Comparison of ENCODE assay signal across 18 mouse cellular contexts in genomic region chr12:29028171-29028570, GRCm38 (mm10).
"Had no signal": no experiment of that assay in that cellular context is flagged by ENCODE, and none has a peak within 500 bp of the region (broad histone marks: within the 10 kb centered on the region; RNA-seq: fewer than 3 reads in every experiment).

No protein-coding gene starts in this region.

- H3K27ac ChIP-seq: liver, embryonic 14.5 days; midbrain, embryonic 12.5 days; neural tube, embryonic 13.5 days; neural tube, embryonic 15.5 days had no signal

- H3K4me2 ChIP-seq: lung, embryonic 14.5 days; midbrain, embryonic 12.5 days; neural tube, embryonic 13.5 days; neural tube, embryonic 15.5 days had no signal

- H3K36me3 ChIP-seq: midbrain, embryonic 12.5 days; neural tube, embryonic 13.5 days; neural tube, embryonic 15.5 days had no signal

- H3K9me3 ChIP-seq: midbrain, embryonic 12.5 days; neural tube, embryonic 13.5 days; neural tube, embryonic 15.5 days had no signal

- H3K9ac ChIP-seq: liver, embryonic 14.5 days; lung, embryonic 14.5 days; midbrain, embryonic 12.5 days; neural tube, embryonic 13.5 days; neural tube, embryonic 15.5 days had no signal

- H3K27me3 ChIP-seq: midbrain, embryonic 12.5 days; neural tube, embryonic 13.5 days; neural tube, embryonic 15.5 days had no signal

- H3K4me3 ChIP-seq: midbrain, embryonic 12.5 days; myocyte; neural tube, embryonic 13.5 days; neural tube, embryonic 15.5 days had no signal

- DNase-seq: lung, adult 18-20 months; lung, embryonic 14.5 days; lung, postnatal 10 days; lung, postnatal 4 days; midbrain, embryonic 14.5 days; retina, postnatal 1 day; right cerebral cortex, adult 18-20 months; right cerebral cortex, postnatal 25 days; right cerebral cortex, postnatal 4 days; spleen, adult 18-20 months; thymus, adult 2 months; thymus, postnatal 25 days; thymus, postnatal 4 days had no signal
